Mouse (Mus musculus): Measurements from ENCODE around the gene Tubb4b.

Gene Tubb4b

DNA sequence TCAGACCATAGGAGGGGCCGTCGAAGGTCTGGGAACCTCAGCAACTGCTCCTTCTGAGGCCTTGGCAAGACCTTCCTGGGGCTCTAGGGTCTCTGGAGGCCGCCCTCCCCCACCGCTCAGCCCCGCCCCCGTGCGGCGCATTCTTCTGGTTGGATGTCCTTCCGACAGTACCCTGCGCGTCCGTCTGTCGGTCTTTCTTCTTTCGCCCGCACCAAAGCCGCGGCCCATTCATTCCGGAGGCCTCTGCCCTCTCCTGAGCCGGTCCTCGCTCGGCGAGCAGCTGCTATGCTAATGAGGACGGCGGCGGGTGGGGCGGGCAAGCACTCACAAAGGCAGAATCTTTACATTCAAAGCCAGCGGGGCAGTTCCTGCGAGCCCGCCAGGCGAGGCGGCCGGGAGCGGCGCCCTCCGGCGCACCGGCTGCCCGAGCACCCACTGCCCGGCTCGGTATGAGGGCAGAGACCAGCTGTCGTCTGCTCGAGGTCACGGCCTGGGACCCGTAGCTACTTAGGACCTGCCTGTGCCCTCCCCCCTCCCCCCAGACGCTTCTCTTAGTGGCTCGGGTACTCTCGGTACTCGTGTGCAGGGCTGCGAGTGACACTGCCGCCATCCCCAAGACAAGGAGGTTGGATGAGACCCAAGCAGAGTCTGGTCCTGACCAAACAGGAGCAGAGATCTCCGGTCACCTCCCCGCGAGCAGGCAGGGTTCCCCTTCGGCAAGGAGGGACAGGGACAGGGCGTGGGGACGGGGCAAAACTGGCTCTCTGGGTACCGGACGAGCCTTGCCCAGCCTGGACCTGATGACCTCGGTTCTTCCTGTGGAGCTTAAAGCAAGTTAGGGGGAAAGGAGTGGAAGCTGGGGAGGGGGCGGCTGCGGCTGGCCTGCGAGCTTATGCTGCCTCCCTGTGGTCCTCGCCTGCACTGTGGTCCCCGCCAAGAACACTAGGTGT, 38.6 kb downstream of the Tubb4b start:
- 5% methylated on average over 64 of the region's 64 CpGs for WGBS

DNA sequence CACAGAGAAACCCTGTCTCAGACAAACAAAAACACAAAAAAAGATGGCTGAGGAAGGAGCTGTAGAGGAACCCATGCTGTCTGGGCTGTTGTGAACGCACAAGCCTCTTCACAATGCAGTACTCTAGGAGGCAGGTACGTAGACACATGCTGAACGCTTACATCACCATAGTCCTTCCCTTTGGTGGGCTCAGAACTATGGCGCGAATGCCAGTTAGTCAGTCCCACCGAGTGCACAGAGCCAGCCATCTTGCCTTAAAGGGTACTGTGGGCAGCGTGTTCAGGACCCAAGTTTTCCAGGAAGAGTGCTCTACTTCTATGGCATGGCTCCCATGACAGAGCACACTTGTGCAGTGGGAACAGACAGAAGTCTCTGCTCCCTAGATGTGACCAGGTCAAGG, 40.0 kb downstream of the Tubb4b start:
- 86% methylated on average over 7 of the region's 7 CpGs for WGBS

GRCm38 (mm10) chr2:25183336-25183735, 41.2 kb downstream of the Tubb4b start:
- 64% methylated on average over 2 of the region's 2 CpGs for WGBS

DNA sequence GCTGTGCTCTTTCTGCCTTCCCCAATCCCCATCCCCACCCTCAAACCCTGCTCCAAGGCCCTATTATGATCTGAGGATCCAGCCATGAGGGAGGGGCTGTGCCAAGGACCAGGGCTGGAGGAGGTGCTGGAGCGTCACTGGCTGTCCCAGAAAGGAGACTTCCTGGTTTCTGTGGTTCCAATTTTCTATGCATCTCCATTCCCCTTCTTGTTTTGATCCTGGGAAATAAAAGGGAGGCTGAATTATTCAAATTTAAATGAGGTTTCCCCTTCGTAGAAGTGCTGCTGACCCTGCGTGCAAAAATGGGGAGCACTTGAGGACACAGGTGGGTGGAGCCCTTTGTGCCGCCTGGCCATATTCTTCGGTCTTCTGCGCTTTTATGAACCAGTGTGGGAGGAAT, 41.8 kb downstream of the Tubb4b start:
- WGBS: 40% methylated on average over 6 of the region's 6 CpGs

DNA sequence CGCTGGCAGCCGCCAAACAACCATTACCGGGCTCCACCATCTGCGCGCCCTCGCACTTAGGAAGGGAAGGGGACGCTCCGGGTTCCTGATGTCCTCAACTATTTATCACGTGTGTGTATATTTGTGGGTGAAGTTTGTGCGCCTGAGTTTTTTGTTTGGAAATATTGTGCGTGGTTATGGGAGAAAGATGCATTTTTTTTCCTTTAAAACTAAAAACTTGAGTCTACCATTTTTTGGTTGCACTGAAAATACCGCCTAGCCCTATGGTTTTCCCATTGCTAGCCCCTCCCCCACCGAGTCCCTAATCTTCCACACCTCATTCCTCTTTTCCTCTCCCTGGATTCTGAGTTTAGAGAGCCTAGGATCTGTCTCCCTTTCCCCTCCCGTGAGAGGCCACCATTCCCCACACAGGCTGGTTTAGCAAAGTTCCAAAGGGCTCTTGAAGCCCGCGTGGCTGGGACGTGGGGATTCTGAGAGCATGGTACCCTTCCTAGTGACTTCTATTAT, 42.6 kb downstream of the Tubb4b start:
- 9% methylated on average over 17 of the region's 17 CpGs for WGBS

DNA sequence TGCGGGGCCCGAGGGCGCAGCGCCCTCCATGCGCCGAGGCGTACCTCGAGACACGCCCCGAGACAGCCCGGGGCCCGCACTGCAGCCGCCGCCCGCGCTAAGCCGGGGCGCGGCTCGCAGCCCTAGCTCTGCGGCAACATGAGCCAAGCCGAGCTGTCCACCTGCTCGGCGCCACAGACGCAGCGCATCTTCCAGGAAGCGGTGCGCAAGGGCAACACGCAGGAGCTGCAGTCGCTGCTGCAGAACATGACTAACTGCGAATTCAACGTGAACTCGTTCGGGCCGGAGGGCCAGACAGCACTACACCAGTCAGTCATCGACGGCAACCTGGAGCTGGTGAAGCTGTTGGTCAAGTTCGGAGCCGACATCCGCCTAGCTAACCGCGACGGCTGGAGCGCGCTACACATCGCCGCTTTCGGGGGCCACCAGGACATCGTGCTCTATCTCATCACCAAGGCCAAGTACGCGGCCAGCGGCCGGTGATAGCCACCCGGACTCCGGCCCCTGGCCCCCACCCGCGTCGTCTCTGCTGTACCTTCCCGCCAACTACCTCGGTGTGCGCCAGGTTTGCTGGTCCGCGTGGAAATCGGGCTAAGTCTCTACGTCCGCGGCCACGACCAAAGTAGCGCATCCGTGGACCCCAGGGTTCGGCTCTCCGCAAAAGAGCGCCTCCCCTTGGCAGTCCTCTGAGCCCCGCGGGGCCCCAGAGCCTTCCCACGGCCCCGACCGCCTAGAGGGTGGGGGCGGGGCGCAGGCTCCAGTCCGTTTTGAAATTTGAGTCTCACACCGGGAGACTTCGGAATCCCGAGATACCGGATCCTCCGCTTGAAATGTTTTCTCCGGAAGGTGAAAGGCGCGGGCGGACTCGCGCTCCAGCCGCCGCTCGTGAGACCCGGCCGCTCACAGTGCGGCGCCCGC, 43.3 kb downstream of the Tubb4b start:
- under 1% methylated on average over 99 of the region's 100 CpGs for WGBS

- under 1% methylated on average over 35 of the region's 35 CpGs for WGBS
Observed at GRCm38 (mm10) chr2:25180478-25180903, 44.0 kb downstream of the Tubb4b start, which contains the start of gene Nrarp. TSS of gene Nrarp (plus strand) at chr2:25180758.

DNA sequence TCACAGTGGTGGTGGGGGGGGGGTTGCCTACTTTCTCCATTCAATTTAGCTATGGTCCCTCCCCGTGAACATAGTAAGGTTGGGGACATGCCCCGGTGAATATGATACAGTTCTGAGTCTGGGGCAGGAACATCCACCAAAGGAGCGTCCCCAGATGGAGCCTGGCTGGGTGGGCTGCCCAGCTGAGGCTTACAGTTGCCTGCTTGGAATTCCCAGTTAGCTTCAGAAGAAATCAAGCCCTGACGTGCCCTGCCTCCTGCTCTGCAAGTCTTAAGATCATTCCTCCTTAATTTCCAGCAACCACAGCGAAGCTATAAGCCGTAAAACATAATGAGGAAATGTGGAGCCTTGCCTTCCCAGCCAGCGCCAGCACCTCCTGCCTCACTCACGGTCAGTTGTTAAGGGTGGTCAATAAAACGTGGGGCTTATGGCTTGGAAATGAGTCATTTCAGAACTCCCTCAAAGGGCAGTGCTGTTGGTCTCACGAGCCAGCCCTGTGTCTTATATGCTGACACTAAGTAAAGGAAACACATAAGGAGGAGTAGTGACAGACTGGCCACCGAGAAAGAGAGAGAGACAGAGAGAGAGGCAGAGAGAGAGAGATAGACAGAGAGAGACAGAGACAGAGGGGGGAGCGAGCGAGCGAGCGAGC, 44.8 kb downstream of the Tubb4b start:
- 51% methylated on average over 15 of the region's 15 CpGs for WGBS

DNA sequence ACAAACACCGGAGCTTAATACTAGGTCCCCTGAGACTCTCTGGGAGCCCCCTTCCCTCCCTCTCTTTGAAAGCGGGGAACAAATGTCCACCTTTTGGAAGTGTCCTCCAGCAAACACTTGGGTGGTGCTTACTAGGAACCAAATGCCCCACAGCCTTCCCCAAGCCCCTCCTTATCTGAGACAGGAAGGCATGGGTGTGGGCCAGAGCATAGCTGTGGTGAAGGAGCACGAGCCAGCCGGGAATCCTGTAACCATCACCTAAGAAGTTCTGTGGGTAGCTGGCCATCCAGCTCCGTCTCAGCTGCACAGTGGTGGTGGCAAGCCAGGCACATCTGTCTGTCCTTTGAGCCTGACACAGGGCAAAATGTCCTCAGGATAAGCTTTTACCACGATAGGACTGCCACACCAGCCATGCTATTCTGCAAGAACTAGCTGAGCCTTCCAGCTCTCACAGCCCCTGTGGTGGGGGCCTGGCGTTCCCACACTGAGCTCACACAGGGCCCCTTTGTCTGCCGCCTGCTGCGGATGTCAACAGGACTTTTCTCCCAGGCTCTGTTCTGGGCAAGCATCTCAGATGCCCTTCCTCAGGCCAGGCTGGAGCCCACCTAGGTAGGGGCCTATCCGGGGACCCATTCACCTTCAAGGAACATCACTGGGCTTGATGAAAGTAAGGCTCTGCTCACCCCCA, 46.1 kb downstream of the Tubb4b start:
- WGBS: 54% methylated on average over 10 of the region's 10 CpGs

DNA sequence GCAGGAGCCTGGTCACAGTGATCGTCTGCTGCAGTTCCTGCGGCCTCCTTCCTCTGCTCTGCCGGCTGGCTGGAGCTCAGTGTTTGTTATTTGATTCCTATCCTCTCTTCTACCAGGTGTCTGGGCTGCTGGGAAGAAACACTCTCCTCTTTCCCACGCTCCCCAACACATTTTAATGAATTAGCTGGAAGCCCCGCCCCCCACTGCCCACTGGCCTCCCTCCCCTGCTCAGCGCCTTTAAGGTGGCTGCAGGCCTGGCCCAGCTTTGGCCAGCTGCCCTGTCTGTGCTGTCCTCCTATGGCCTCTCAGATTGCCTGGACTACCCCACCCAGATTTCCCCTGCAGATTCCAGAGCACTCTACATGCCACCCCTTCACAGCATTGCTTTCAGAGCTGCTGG, 46.8 kb downstream of the Tubb4b start:
- WGBS: 24% methylated on average over 6 of the region's 6 CpGs

DNA sequence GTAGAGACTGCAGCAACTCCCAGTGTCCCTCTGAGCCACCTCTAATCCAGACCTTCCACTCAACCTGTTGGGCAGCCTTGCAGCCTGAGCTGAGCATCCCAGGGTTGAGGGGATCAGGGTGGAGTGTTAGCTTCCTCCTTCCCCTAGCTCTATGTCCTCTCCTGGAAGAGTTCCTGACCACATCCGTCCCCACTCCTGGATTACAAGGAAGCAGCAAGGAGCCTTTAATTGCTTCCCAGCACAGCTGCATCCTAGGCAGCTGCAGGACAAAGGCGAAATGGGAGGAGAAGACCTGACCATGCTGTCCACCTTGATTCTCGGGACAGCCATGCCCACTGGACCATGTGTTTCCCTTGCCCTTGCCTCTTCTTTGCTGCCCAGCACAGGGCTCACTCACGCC, 47.4 kb downstream of the Tubb4b start:
- 60% methylated on average over 4 of the region's 4 CpGs for WGBS

GRCm38 (mm10) chr2:25176573-25176972, 47.9 kb downstream of the Tubb4b start:
- WGBS: 49% methylated on average over 6 of the region's 6 CpGs

- WGBS: 86% methylated on average over 4 of the region's 4 CpGs
Observed at GRCm38 (mm10) chr2:25175690-25176078, 48.8 kb downstream of the Tubb4b start.

DNA sequence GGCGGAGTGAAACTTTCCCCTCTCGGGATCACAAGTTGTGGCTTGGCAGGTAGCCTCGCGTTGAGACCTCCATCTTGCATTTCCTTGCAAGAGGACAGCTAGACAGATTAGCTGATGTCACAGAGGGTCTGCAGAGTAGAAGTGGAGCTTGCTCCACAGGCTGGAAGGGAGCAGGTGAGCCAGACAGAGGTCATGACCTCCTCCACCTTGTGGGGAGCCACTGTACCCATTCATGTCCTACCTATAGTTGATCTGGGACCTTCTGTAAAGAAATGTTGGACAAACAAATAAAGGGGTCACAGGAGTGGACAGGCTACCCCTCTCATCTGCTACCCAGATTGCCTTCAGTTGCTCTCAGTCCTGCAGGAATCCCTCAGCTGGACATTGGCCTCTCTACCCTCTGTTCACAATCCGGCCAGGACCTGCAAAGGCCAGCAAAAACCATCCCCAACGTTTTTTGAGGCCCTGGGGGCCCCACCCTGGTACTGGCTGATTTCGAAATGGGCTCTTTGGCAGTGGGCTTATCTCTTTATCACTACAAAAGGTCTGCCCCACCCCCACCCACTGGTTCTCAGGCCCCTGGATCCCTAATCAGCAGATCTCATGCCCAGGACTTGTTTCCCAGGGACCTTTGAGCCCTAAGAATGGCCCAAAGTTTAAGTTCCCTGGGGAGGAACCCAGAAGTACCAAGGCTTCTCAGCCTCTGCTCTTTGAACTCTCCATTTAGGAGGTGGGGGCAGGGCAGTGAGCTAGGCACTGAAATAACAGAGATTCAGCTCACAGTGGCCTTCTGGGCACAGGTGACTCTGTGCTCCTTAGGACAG, 49.4 kb downstream of the Tubb4b start:
- WGBS: 78% methylated on average over 7 of the region's 7 CpGs

- 96% methylated on average over 4 of the region's 4 CpGs for WGBS
Observed at GRCm38 (mm10) chr2:25173821-25174220, 50.7 kb downstream of the Tubb4b start.

GRCm38 (mm10) chr2:25172629-25173028, 51.9 kb downstream of the Tubb4b start:
- 92% methylated on average over 8 of the region's 8 CpGs for WGBS

All from cerebral cortex, adult 2 months (tissue).